Mouse (Mus musculus) small intestine, adult 2 months (tissue): ENCODE measurements around the gene Psg25. TPM values are rescaled to one million over a fixed set of nuclear protein-coding genes. Genes with fewer than 3 reads are reported as not detected.
"Not testable (repeated sequence)": the region's sequence is repeated elsewhere in the genome, so short reads cannot be mapped to it uniquely, and the experiment has no call there.

Source experiments
- H3K27ac ChIP-seq: fragments of 200-500 bp; 2 replicates; pipeline ENCODE4 v1.5.1; 2012; ENCODE audit warnings: low read depth, low read length, control low read depth, inconsistent platforms; ENCODE audit not compliant: insufficient read depth
- H3K27me3 ChIP-seq: fragments of 200-500 bp; 2 replicates; pipeline ENCODE4 v1.6.1; 2012; ENCODE audit warnings: mild to moderate bottlenecking, moderate library complexity, low read length, inconsistent platforms; ENCODE audit not compliant: control insufficient read depth, insufficient read depth
- H3K36me3 ChIP-seq: fragments of 200-500 bp; 2 replicates; pipeline ENCODE4 v1.6.1; 2012; ENCODE audit warnings: mild to moderate bottlenecking, low read length, control low read depth, inconsistent platforms; ENCODE audit not compliant: control insufficient read depth, insufficient read depth
- H3K4me1 ChIP-seq: fragments of 200-500 bp; 2 replicates; pipeline ENCODE4 v1.6.1; 2012; ENCODE audit warnings: low read length, inconsistent platforms, mixed read lengths; ENCODE audit not compliant: control insufficient read depth, insufficient read depth, insufficient read length
- H3K4me3 ChIP-seq: fragments of 200-500 bp; 2 replicates; pipeline ENCODE4 v1.5.1; 2012; ENCODE audit warnings: low read depth, mild to moderate bottlenecking, control low read depth, inconsistent platforms, low read length, moderate library complexity
- CTCF ChIP-seq: fragments of 200-500 bp; IDR thresholded peaks from 2 replicates; pipeline ENCODE4 v1.5.1; 2012; ENCODE audit warnings: low read depth, mild to moderate bottlenecking, control low read depth, inconsistent platforms, low read length, moderate library complexity, mixed read lengths; ENCODE audit not compliant: insufficient replicate concordance, insufficient read length; ENCODE audit errors: extremely low read depth
- POLR2A ChIP-seq: fragments of 200-500 bp; IDR thresholded peaks from 2 replicates; pipeline ENCODE4 v1.6.1; 2012; ENCODE audit warnings: low read depth, mild to moderate bottlenecking, control low read depth, inconsistent platforms, low read length, moderate library complexity
- WGBS: fragments of 180-500 bp; shearing (Covaris S2); methylation state at CpG from one replicate; pipeline ENCODE4 v1.1.7; 2018; 5-methylcytosine and 5-hydroxymethylcytosine counted together
- polyA plus RNA-seq: library from polyadenylated mRNA; depleted of rRNA; stranded (reverse); fragments of >200 nt; gene quantifications from 2 replicates; pipeline ENCODE4 v1.2.3, GENCODE M21; 2012; rRNA removed

Gene Psg25
- polyA plus RNA-seq = 0.10 and 0.55 TPM in 2 replicates

DNA sequence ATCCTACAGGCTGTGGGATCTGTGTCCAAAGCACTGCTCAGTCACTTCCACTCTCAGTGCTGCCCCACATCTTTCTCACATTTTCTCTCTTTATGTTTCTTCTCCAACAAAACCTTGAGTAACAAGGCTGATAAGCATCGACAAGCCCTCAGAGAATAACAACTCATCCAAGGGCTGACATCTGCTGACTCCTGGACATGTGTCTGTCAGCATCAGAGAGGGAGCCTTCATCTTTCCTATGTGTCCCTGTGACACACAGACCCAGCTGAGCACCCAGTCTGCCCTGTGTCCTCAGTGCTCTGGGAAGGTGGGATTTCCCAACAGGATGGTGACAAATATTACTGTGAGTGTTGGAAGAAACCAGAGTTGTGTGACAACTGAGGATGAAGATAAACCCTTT, at the start of gene Psg25:
Psg25 (minus strand) TSS at position 101 of the 400 bp plus-strand sequence.
- Histone ChIP-seq H3K36me3 (no peaks in the 10 kb centered on the region), H3K27ac (peak within 1 kb of the TSS; percentile 80), H3K4me3 (no peak within 1 kb of the TSS), H3K27me3 (no peaks in the 10 kb centered on the region), H3K4me1 (peaks cover 17% of the 10 kb centered on the region; the same call in 1 of the 2 replicates)
- TF ChIP-seq CTCF (no peak), POLR2A (no peak)
- 38% methylated on average over 1 of the region's 1 CpGs for WGBS

DNA sequence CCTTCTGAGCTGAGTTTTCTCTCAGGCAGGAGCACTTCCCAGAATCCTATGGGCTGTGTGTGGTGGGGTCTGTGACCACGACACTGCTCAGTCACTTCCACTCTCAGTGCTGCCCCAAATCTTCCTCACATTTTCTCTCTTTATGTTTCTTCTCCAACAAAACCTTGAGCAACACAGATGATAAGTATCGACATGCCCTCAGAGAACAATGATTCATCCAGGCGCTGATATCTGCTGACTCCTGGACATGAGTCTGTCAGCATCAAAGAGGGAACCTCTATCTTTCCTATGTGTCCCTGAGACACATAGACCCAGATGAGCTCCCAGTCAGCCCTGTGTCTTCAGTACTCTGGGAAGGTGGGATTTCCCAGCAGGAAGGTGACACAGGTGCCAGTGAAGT, 35.1 kb upstream of the Psg25 start, which contains the start of gene Psg27:
Psg27 (minus strand) TSS at position 101 of the 400 bp plus-strand sequence.
- no peaks in the 10 kb centered on the region for H3K27me3 ChIP-seq
- H3K4me3 ChIP-seq = no peak within 1 kb of the TSS
- TF ChIP-seq POLR2A (no peak), CTCF (no peak)
- H3K36me3 ChIP-seq = no peaks in the 10 kb centered on the region
- WGBS = 72% methylated on average over 3 of the region's 3 CpGs
- H3K4me1 ChIP-seq = no peaks in the 10 kb centered on the region
- no peak within 1 kb of the TSS for H3K27ac ChIP-seq

DNA sequence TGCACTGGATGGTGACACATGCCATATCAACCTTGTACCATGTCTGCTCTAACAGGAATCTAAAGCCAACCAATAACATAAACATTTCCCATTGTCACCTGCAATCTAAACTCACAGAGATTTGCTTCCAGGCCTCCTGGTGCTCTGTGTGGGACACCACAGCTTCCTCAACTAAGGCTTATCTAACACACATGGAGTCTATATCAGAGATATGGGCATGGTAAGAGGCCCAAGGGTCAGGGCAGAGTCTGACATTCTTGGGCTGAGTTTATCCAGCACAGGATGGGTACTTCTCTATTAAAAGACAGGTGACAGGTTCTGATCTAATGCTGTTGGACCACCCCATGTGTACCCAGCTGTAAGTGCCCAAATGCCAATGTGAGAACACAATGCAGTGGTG, 27.8 kb upstream of the Psg25 start:
- Histone ChIP-seq H3K4me1 (peaks cover 14% of the 10 kb centered on the region; the same call in 1 of the 2 replicates), H3K27ac (no peak overlapping the region), H3K4me3 (no peak overlapping the region), H3K27me3 (no peaks in the 10 kb centered on the region), H3K36me3 (no peaks in the 10 kb centered on the region)
- TF ChIP-seq POLR2A (no peak), CTCF (no peak)

DNA sequence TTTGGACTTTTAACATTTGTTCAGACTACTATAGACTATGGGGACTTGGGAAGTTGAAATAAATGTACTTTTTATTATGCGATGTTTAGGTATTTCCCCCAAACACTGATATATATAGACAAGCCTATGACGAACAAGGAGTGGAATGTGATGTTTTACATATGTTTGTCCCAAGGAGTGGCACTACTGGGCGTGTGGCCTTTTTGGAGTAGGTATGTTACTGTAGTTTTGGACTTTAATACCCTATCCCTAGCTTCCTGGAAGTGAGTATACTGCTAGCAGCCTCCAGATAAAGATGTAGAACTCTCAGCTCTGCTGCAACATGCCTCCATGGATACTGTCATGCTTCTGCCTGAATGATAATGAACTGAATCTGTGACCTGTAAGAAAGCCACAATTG, 23.7 kb upstream of the Psg25 start:
- peaks cover 13% of the 10 kb centered on the region; the same call in 1 of the 2 replicates for H3K4me1 ChIP-seq
- H3K27me3 ChIP-seq, H3K27ac ChIP-seq, H3K4me3 ChIP-seq, H3K36me3 ChIP-seq: not testable (repeated sequence)
- 29% methylated on average over 3 of the region's 3 CpGs for WGBS

DNA sequence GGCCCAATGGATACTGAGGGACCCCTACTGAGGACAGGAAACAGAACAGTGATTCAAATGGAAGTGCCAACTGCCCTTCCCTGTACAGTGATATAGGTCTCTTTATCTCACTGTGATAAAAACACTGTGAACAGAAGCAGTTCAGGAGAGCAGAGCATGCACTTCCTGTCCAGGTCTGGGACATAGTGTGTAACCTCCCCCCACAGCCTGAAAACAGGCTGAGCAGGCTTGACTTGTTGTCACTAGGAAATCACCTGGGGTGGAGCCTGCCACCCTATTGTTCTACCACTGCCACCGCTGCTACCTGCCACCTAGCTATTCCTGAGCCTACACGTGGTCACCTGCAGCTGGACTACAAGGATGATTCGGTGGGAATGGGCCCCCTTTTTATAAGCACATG, 1.4 kb upstream of the Psg25 start:
- 9% methylated on average over 3 of the region's 3 CpGs for WGBS

DNA sequence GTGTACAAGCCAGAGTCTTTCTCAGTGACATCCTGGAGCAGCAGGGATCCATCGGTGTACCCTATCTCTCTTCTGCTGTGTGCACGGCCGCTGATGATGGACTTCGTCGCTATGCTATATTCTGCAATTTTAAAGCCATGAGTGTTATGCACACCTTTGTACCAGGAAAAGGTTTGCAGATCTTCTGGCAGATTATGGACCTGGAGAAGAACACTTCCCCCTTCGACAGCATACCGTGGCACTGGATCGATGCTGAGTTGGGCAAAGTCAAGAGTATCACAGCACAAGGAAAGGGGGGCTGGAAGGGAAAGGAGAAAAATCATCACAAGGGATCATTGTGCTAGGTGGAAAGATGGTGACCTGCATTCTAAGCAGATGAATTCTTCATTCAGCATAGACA, 7.4 kb downstream of the Psg25 start:
- TF ChIP-seq POLR2A (no peak), CTCF (no peak)
- 36% methylated on average over 8 of the region's 8 CpGs for WGBS

More for the DNA sequence above, 1.4 kb upstream of the Psg25 start:
- TF ChIP-seq POLR2A = no peak
- TF ChIP-seq CTCF = no peak
- no peak overlapping the region for H3K4me3 ChIP-seq
- H3K4me1 ChIP-seq = peaks cover 17% of the 10 kb centered on the region; the same call in 1 of the 2 replicates
- H3K27ac ChIP-seq = peak overlapping the region; percentile 80
- H3K36me3 ChIP-seq = no peaks in the 10 kb centered on the region
- H3K27me3 ChIP-seq = no peaks in the 10 kb centered on the region

DNA sequence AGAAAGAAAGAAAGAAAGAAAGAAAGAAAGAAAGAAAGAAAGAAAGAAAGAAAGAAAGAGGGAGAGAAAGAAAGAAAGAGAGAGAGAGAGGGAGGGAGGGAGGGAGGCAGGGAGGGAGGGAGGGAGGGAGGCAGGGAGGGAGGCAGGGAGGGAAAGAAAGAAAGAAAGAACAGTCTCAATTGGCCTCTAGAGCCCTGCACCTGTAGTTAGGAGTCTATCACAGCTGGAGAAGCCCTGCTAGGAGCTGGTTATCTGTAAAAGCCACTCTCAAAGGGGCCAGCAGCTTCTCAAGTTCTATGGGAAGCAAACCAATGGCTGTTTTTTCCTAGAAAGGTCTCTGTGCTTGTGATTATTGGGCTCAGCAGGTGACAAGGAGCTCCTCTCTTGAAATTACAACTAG, 19.2 kb downstream of the Psg25 start:
- H3K27me3 ChIP-seq, H3K4me3 ChIP-seq, H3K27ac ChIP-seq, H3K4me1 ChIP-seq, H3K36me3 ChIP-seq: not testable (repeated sequence)

More for the DNA sequence above, 7.4 kb downstream of the Psg25 start:
- Histone ChIP-seq H3K27me3 (no peaks in the 10 kb centered on the region), H3K36me3 (no peaks in the 10 kb centered on the region), H3K27ac (no peak overlapping the region), H3K4me3 (no peak overlapping the region), H3K4me1 (peaks cover 7% of the 10 kb centered on the region; the same call in 1 of the 2 replicates)

DNA sequence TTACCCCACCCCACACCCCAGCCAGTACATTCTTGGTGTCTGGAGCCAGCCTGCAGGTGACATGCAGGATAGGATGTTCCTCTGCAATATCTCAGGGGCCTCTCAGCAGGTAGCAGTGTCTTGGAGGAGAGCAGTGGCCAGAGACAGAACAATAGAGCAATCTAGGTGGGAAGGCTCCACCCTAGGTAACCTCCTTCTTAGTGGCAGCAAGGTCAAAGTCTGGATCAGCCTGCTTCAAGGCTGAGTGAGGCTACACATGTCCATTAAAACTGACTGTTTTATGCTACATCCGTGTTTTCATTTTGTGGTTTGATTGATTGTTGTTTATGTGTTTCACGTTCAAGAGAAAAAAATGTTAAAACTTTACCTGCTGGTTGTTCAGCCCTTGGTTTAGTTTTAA, 19.7 kb downstream of the Psg25 start:
- H3K36me3 ChIP-seq, H3K27me3 ChIP-seq, H3K27ac ChIP-seq, H3K4me1 ChIP-seq, H3K4me3 ChIP-seq: not testable (repeated sequence)
- 10% methylated on average over 2 of the region's 2 CpGs for WGBS
